Mouse (Mus musculus) neutrophil, adult 5-6 weeks (primary cell): ENCODE results near the gene Isca1. TPM values are rescaled to one million over a fixed set of nuclear protein-coding genes. Genes with fewer than 3 reads are reported as not detected.
"Not testable (repeated sequence)": the region's sequence is repeated elsewhere in the genome, so short reads cannot be mapped to it uniquely, and the experiment has no call there.

Experiments
- ATAC-seq: fragments of 151-379, 151-347 bp; 2 replicates; pipeline ENCODE4 v1.8.0; 2017; ENCODE audit warnings: mild to moderate bottlenecking, moderate TSS enrichment; ENCODE audit not compliant: insufficient number of reproducible peaks, poor library complexity, low FRiP score, severe bottlenecking; ENCODE audit errors: extremely low read depth
- total RNA-seq: library from RNA; stranded (forward); fragments of 200-1000 nt; gene quantifications from 2 replicates; pipeline ENCODE4 v1.2.3, GENCODE M21; 2017

Isca1 gene
- total RNA-seq, 1 experiment from 2014 or later = 87.5 TPM

- no peak for ATAC-seq
These were observed 6.8 kb downstream of the Isca1 start for GRCm38 (mm10) chr13:59762791-59763190.

- ATAC-seq = no peak
These were observed 12.7 kb downstream of the Isca1 start for GRCm38 (mm10) chr13:59756906-59757305.

- peak; percentile 34; the same call in 1 of the 2 replicates for ATAC-seq
These were observed 19.3 kb downstream of the Isca1 start for GRCm38 (mm10) chr13:59750310-59750709.

DNA sequence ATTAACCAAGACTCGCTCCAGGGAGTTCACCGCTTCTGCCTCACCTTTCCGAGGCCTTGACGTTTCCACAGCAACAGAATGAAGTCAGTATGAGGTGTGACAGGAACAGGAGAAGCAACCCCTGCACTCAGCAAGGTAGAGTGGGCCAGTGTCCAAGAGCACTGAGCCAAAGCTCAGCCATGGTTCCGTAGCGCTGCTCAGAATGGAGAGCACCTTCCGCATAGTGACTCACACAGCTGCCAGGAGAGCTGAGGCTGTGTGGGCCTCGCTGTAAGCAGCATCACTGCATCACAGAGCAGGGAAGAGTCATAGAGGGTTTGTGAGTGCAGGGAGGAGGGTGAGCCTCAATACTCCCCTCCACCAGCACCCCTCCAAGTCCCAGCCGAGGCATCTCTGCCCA lies 22.9 kb downstream of the Isca1 start, which contains the start of gene 1700014D04Rik:
1700014D04Rik (minus strand) TSS at position 42 of the 400 bp plus-strand sequence.
- no peak for ATAC-seq

DNA sequence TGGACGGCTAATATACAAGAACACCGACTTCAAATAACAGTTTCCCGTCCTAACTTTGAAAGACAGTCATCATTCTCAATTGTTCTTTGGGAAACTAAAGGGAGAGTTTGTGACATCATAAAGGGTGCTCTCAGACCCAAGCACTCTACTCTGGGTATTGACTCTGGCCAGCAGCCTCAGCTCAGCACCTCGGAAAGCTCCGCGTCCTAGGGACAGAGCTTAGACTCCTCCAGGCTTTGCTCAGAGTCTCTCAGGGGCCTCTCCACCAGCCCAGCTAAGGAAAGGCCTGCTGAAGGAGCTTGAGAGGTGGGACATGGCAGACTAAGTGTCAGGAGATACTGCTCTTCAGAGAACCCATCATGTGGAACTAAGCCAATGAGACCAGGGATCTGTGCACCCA lies 23.4 kb downstream of the Isca1 start:
- ATAC-seq = no peak

DNA sequence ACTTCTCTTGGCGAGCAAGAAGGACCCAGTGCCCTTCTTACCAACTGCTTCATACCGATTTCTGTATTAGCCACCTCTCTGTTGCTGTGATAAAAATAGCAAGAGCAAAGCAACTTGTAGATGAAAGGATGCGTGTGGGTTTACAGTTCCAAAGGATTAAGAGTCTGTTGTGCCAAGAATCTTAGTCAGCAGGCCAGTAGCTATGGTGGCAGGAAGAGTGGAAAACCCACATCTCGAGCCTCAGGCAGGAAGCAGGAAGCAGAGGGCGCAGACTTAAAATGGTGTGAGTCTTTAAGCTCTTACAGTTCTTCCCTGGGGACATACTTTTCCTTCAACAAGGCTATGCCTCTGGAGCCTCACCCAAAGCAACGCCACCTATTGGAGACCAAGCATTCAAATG lies 24.1 kb downstream of the Isca1 start:
- ATAC-seq = no peak

GRCm38 (mm10) chr13:59741697-59742096 lies 27.9 kb downstream of the Isca1 start:
- ATAC-seq = no peak

DNA sequence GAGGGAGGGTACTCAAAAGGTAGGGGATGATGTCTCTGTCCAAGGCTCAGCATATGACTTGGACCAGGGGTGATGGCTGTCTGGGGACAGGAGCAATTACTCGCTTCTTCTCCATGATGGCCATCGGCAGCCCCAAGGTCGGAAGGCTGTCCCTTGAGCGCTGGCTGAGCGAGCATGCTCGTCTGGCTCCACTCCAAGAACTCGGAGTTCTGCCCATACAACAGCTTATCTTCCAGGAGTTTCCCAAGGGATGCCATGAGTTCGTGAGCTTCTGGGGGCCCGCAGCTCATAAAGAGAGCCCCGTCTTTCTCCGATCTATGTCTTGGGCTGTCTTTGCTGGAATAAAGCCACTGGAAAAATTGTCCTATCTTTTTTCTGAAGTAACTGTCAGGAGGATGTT lies 28.5 kb downstream of the Isca1 start:
- no peak for ATAC-seq

- ATAC-seq = no peak
These were observed 30.2 kb downstream of the Isca1 start for GRCm38 (mm10) chr13:59739397-59739796.

DNA sequence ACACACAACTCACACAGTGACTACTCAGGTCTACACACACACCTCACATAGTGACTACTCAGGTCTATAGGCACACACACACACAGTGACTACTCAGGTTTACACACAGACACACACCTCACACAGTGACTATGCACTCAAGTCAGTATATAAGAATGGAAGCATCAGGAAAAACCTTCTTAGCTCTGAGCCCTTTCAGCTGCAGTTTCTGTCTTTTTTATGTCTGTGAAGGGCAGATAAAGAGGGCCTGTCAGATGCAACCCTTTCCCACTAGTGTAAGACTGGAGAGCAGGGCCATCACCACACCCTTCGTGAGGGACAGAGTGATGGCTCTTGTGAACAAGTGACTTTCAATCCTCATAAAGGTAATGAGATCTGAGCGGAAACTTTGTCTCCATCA lies 31.2 kb downstream of the Isca1 start:
- ATAC-seq = no peak

DNA sequence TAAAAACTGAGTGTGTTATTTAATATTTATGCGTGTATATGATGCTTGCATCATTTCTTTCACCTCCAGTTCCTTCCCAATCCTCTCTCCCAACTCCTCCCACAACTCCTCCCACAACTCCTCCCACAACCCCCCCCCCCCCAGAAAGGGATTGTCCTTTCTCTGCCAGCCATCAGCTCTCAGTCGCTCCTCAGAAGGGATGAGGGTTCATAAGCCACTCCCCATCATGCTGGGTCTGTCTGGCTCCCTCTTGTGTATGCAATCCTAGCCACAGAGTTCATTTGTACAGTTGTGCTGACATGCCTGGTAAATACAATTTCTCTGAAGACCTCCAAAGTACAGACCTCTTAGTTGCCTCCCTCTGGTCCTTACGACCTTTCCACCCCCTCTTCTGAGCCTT lies 34.4 kb downstream of the Isca1 start:
- no peak for ATAC-seq

DNA sequence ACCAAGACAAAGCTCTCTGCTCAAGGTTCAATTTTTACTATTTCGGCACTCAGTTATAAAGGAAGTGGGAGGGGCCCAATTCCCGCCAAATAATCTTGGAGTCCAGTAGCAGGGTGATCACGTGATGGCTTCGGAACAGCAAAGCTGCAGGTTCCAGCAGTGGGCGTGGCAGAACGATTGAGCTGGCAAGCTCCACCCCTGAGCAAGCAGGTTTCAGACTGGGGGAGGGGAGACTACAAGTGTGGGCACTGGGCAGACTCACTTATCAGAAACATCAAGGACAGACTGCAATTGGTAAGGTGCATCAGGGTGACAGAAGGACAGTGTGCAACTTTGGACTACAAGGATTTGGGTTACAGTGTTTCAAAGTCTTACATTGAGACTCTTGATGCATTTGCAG lies 35.3 kb downstream of the Isca1 start:
- ATAC-seq = not testable (repeated sequence)

GRCm38 (mm10) chr13:59733936-59734335 lies 35.7 kb downstream of the Isca1 start:
- no peak for ATAC-seq

DNA sequence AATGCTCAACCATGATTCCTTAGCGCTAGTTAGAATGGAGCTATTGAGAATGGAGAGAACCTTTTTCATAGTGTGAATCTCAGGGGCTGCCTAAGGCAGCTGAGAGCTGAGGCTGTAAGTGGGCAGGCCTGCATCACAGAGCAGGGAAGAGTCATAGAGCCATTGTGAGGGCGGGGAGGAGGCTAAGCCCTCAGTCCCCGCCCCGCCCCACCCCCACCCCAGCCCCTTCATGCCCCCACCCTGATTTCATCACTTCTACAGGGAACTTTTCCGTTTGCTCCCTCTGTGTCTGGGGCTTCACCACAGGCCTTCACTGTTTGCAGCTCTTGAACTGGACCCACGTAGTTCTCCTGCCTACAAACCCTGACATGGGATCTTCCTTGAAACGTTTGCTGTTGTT lies 38.0 kb downstream of the Isca1 start, which contains the start of gene Spata31d1d:
Spata31d1d (minus strand) TSS at position 101 of the 400 bp plus-strand sequence.
- no peak for ATAC-seq

- peak; percentile 77 for ATAC-seq
These were observed 41.1 kb downstream of the Isca1 start for GRCm38 (mm10) chr13:59728378-59729093.

GRCm38 (mm10) chr13:59726139-59726867 lies 43.3 kb downstream of the Isca1 start:
- ATAC-seq = no peak

GRCm38 (mm10) chr13:59722089-59722488 lies 47.5 kb downstream of the Isca1 start:
- not testable (repeated sequence) for ATAC-seq

- ATAC-seq = no peak
These were observed 50.1 kb downstream of the Isca1 start for GRCm38 (mm10) chr13:59719475-59719874.

DNA sequence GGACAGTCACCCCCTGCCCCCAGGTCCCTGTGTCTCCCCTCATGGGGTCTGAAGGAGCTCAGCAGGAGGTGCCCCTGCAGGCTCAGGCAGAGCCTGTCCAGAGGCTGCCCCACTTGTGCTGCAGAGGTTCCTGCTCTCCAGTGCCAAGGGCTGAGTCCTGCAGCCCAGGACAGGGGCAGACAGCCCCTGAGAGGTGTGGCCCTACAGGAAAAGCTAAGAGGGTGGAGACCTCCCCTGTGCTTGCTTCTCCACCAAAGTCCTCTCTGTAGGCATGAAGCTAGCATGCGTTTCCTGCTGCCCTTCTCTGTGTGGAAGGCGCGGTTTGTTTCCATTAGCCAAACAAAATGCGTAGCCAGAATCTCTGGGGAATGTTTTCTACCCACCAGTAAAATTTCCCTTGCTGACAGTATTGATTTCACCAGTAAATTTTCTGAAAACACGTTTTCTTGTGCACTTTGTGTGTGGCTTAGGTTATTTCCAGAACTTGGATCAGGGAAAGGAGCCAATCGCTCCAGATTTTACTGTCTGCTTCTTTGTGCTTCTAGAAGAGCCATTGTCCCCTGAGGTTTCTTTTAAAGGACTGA lies 50.7 kb downstream of the Isca1 start:
- not testable (repeated sequence) for ATAC-seq

GRCm38 (mm10) chr13:59713710-59714109 lies 55.9 kb downstream of the Isca1 start:
- no peak for ATAC-seq
